Mouse (Mus musculus) G1E (cell line): ENCODE results near the gene Tbc1d22a. TPM values are rescaled to one million over a fixed set of nuclear protein-coding genes. Genes with fewer than 3 reads are reported as not detected.

ENCODE experiments used
- ATAC-seq: 2 replicates; pipeline ENCODE4 v1.8.0; 2016; ENCODE audit warnings: mild to moderate bottlenecking; ENCODE audit not compliant: insufficient number of reproducible peaks, poor library complexity, low FRiP score, severe bottlenecking; ENCODE audit errors: extremely low read depth
- DNase-seq: peaks from one replicate; pipeline ENCODE4 v3.0.0; 2012; ENCODE audit warnings: low spot score
- H3K27me3 ChIP-seq: 2 replicates; pipeline ENCODE4 v1.6.1; 2012; ENCODE audit warnings: mild to moderate bottlenecking, low read length, inconsistent platforms; ENCODE audit not compliant: insufficient read depth
- H3K36me3 ChIP-seq: replicated peaks from 2 replicates; pipeline ENCODE3; 2012; ENCODE audit warnings: mild to moderate bottlenecking, inconsistent platforms
- H3K4me1 ChIP-seq: 2 replicates; pipeline ENCODE4 v1.6.1; 2012; ENCODE audit warnings: low read depth, low read length, inconsistent platforms, mixed read lengths; ENCODE audit not compliant: insufficient read depth
- H3K4me3 ChIP-seq: 2 replicates; pipeline ENCODE4 v1.5.1; 2012; ENCODE audit warnings: low read depth, mild to moderate bottlenecking, inconsistent platforms, low read length, moderate library complexity, mixed read lengths
- H3K9me3 ChIP-seq: replicated peaks from 2 replicates; pipeline ENCODE4 v1.6.1; 2012; ENCODE audit warnings: inconsistent platforms
- CTCF ChIP-seq: IDR thresholded peaks from 2 replicates; pipeline ENCODE4 v1.5.1; 2012; ENCODE audit warnings: low read depth, low read length, inconsistent platforms, mixed read lengths
- GATA1 ChIP-seq: IDR thresholded peaks from 2 replicates; pipeline ENCODE4 v1.6.1; 2012; ENCODE audit warnings: borderline replicate concordance, low read length, inconsistent platforms, mixed read lengths
- GATA2 ChIP-seq: IDR thresholded peaks from 2 replicates; pipeline ENCODE4 v1.6.1; 2012; ENCODE audit warnings: low read depth, low read length, inconsistent platforms, borderline replicate concordance
- POLR2AphosphoS5 ChIP-seq: IDR thresholded peaks from 2 replicates; pipeline ENCODE4 v1.6.1; 2012; ENCODE audit warnings: low read depth, low read length, inconsistent platforms; ENCODE audit not compliant: insufficient replicate concordance
- TAL1 ChIP-seq: conservative IDR thresholded peaks from 2 replicates; pipeline ENCODE4 v1.6.1; 2012; ENCODE audit warnings: low read depth, low read length, inconsistent platforms, mixed read lengths
- polyA plus RNA-seq: library from polyadenylated mRNA; stranded (reverse); fragments of >175 nt; gene quantifications from 2 replicates; pipeline ENCODE4 v1.2.3, GENCODE M21; 2012
- total RNA-seq, 2 experiments: library from RNA; stranded (forward) in 1 of 2; stranded (reverse) in 1 of 2; fragments of 200-1000 nt in 1 of 2; fragments of >200 nt in 1 of 2; fragmentation: Nextera tagmentation in 1 of 2; gene quantifications; 2 replicates each; pipeline ENCODE4 v1.2.3; 2014 to 2017

Gene Tbc1d22a
- total and polyA plus RNA-seq, 3 experiments = 11.5 to 13.6 (median 11.9) TPM

- Histone ChIP-seq H3K9me3 (peaks cover 47% of the 10 kb centered on the region), H3K4me1 (no peaks in the 10 kb centered on the region), H3K27me3 (no peaks in the 10 kb centered on the region), H3K4me3 (no peak overlapping the region), H3K36me3 (no peaks in the 10 kb centered on the region)
- DNase-seq = no peak
- TF ChIP-seq CTCF (no peak), GATA2 (no peak), GATA1 (no peak), TAL1 (no peak), POLR2AphosphoS5 (no peak)
- ATAC-seq = no peak
Measured at GRCm38 (mm10) chr15:86506666-86507065, 292.4 kb downstream of the Tbc1d22a start.

- DNase-seq (no peak), ATAC-seq (no peak)
- H3K36me3 ChIP-seq = no peaks in the 10 kb centered on the region
- TF ChIP-seq GATA1 = no peak
- TF ChIP-seq POLR2AphosphoS5 = no peak
- no peak for TF ChIP-seq CTCF
- TF ChIP-seq GATA2 = no peak
- TF ChIP-seq TAL1 = no peak
- no peaks in the 10 kb centered on the region for H3K4me1 ChIP-seq
- no peaks in the 10 kb centered on the region for H3K27me3 ChIP-seq
- H3K4me3 ChIP-seq = no peak overlapping the region
- peaks cover 52% of the 10 kb centered on the region for H3K9me3 ChIP-seq
Measured at GRCm38 (mm10) chr15:86507546-86507945, 293.3 kb downstream of the Tbc1d22a start.

GRCm38 (mm10) chr15:86508406-86509176 lies 294.3 kb downstream of the Tbc1d22a start:
- ATAC-seq = no peak
- no peaks in the 10 kb centered on the region for H3K27me3 ChIP-seq
- H3K4me1 ChIP-seq = no peaks in the 10 kb centered on the region
- H3K4me3 ChIP-seq = no peak overlapping the region
- no peaks in the 10 kb centered on the region for H3K36me3 ChIP-seq
- no peak for DNase-seq
- no peak for TF ChIP-seq GATA2
- no peak for TF ChIP-seq CTCF
- no peak for TF ChIP-seq GATA1
- no peak for TF ChIP-seq POLR2AphosphoS5
- no peak for TF ChIP-seq TAL1
- H3K9me3 ChIP-seq = peaks cover 54% of the 10 kb centered on the region

GRCm38 (mm10) chr15:86509601-86510000 lies 295.3 kb downstream of the Tbc1d22a start:
- no peak for ATAC-seq
- TF ChIP-seq GATA2 = no peak
- no peak for TF ChIP-seq GATA1
- TF ChIP-seq CTCF = no peak
- TF ChIP-seq TAL1 = no peak
- TF ChIP-seq POLR2AphosphoS5 = no peak
- H3K27me3 ChIP-seq = no peaks in the 10 kb centered on the region
- DNase-seq = no peak
- no peaks in the 10 kb centered on the region for H3K4me1 ChIP-seq
- no peaks in the 10 kb centered on the region for H3K36me3 ChIP-seq
- H3K4me3 ChIP-seq = no peak overlapping the region
- H3K9me3 ChIP-seq = peaks cover 54% of the 10 kb centered on the region

- H3K9me3 ChIP-seq = peaks cover 50% of the 10 kb centered on the region
- ATAC-seq (no peak), DNase-seq (no peak)
- H3K4me3 ChIP-seq = no peak overlapping the region
- no peaks in the 10 kb centered on the region for H3K4me1 ChIP-seq
- no peak for TF ChIP-seq GATA2
- TF ChIP-seq POLR2AphosphoS5 = no peak
- no peak for TF ChIP-seq TAL1
- no peak for TF ChIP-seq CTCF
- no peak for TF ChIP-seq GATA1
- no peaks in the 10 kb centered on the region for H3K27me3 ChIP-seq
- no peaks in the 10 kb centered on the region for H3K36me3 ChIP-seq
Measured at GRCm38 (mm10) chr15:86511181-86511580, 296.9 kb downstream of the Tbc1d22a start.

- Histone ChIP-seq H3K27me3 (no peaks in the 10 kb centered on the region), H3K9me3 (peaks cover 40% of the 10 kb centered on the region), H3K4me3 (no peak overlapping the region), H3K36me3 (no peaks in the 10 kb centered on the region), H3K4me1 (no peaks in the 10 kb centered on the region)
- no peak for TF ChIP-seq TAL1
- no peak for TF ChIP-seq GATA2
- no peak for TF ChIP-seq CTCF
- TF ChIP-seq POLR2AphosphoS5 = no peak
- TF ChIP-seq GATA1 = no peak
- no peak for ATAC-seq
- no peak for DNase-seq
Measured at GRCm38 (mm10) chr15:86513336-86513735, 299.1 kb downstream of the Tbc1d22a start.
